Mouse (Mus musculus): ENCODE measurements around the gene Zfp362.
A peak's percentile ranks its signal among the peaks of the same experiment; 100 is the strongest.

The Zfp362 gene

DNA sequence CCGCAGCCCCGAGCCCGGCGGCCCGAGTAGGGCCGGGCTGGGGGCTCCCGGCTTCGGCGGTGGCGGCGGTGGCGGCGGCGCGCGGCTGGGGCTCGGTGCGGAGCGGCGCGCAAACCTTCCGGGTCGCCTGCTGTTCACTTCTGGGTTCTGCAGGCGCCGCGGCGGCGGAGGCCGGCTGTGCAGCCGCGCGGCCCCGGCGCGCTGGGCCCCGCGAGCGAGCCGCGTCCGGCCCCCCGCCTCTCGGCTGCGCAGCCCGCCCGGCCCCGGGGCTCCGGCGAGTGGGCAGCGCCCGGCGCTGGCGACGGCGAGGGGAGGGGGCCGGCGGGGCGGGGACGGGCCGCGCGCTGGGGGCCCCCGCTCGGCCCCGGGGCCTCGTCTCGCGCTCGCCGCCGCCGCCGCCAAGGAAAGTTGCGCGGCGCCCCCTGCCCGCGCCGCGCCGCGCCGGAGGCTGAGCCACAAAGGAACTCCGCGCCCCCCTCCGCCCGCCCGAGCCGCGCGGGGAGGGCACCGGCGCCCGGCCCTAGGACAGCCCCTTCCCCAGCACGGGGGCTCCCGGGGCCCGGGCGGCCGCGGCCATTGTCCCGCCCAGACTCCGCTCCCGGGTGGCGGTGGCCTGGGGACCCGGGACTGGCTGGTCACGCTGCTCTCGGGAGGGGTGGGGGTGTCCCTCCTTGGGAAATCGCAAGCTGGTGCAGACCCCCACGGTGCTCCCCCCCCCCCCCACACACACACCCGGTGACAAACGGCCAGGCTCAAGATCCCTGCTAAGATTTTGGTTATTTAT, at the start of gene Zfp362:
TSS of gene Zfp362 (minus strand) at position 3 of the 784 bp plus-strand sequence.
- no peak for DNase-seq (ENCODE audit: low spot score in 2 of 2)

GRCm38 (mm10) chr4:128855613-128856040, 49.8 kb upstream of the Zfp362 start:
- DNase-seq (ENCODE audit: low spot score in 2 of 2), result no peak

- no peak for DNase-seq (ENCODE audit: low spot score in 2 of 2)
These were observed 47.3 kb upstream of the Zfp362 start for GRCm38 (mm10) chr4:128853117-128853516.

- DNase-seq (ENCODE audit: low spot score in 2 of 2), result no peak
These were observed 46.5 kb upstream of the Zfp362 start for GRCm38 (mm10) chr4:128852266-128852887.

DNA sequence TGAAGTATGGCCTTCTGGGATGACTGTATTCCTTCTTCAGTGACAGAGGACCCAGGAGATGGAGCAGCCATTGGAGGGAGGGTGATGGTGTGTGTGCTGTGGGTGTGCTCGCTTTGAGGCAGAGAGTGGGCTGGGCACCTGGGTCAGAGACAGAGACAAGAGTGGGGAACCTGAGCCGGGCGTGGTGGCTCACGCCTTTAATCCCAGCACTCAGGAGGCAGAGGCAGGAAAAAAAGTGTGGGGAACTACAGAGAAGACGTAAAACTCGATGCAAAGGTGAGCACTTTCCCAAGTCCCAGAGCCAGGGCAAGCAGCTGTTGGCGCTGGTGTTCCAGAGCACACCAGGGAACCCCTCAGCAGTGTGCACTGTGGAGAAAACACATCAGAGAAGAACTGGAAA, 43.8 kb upstream of the Zfp362 start:
- no peak for DNase-seq (ENCODE audit: low spot score in 2 of 2)

DNA sequence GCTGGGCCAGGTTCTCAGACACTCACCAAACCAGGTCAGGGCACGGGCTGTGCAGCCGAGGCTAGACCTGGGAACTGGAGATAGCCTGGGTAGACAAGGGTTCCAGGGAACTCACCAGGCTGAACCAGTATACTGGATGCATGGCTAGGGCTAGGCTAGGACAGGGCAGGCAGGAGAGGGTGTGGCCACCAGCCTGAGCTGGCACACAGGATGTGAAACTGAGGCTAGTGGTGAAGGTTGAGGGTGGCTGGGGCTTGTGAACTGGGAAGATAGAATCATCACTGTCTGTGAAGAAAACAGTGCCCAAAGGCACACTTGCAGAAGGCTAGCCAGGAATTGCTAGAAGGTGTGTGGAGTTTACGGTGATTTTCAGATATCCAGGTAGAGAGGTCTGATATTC, 43.1 kb upstream of the Zfp362 start:
- DNase-seq (ENCODE audit: low spot score in 2 of 2), result no peak

- DNase-seq (ENCODE audit: low spot score in 2 of 2), result no peak
These were observed 39.6 kb upstream of the Zfp362 start for GRCm38 (mm10) chr4:128845367-128845973.

- no peak for DNase-seq (ENCODE audit: low spot score in 2 of 2)
These were observed 38.7 kb upstream of the Zfp362 start for GRCm38 (mm10) chr4:128844566-128844965.

DNA sequence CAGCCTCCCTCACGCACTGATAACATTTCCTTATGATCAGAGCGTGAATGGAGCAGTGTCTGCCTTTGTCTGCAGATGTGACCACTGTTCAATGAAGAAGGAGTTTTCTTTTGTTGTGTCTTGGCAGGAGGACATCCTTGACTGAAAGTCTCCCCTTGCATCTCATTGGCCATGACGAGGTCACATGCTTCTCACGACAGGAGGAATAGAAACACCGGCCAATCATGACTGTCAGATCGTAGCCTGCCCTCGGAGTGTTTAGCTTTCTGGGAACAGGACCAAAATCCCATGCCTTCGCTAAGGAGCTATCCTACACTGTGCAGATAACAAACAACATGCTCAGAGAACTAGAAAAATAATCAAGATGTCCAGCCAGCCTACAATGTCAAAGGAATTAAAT, 35.4 kb upstream of the Zfp362 start:
- no peak for DNase-seq (ENCODE audit: low spot score in 2 of 2)

DNA sequence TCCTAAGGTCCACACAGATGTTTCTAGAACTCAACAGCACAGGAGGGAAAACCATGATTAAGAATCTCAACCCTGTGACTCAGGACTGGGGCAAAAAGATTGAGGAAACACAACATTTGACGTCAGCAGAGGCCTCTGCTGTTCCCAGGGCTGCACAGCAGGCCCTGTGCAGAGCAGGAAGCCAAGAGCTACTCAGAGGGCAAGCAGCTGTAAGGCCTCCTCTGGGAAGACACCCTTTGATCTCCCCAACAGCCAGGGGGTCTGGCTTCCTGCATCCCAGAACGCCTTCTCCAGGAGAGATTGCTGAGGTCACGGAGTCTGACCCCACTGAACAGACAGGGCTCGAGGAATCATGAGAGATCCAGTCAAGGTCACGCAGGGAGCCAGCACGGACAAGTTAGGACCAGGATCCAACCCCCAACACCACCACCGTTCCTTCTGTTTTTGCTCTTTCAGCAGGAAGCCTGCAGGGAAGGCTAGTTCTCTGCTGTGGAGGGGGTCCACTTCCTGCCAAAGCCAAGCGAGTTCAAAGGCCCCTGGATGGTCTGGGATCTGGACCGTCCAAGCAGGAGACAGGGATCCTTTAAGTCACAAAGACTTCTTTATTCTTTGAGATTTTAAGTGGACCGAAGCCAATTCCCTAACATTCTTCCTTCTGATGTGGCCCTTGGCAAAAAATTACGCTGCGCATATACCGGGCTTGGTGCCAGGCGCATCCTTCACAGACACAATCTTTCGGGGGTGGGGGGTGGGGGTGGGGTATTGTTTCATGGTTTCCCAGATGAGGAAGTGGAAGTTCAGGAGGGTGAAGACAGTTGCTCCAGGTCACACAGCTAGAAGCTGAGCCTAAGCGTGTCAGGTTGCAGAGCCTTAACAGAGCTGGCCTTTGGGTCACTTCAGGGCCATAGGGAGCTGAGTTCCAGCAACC, 34.2 kb upstream of the Zfp362 start:
- no peak for DNase-seq (ENCODE audit: low spot score in 2 of 2)

DNA sequence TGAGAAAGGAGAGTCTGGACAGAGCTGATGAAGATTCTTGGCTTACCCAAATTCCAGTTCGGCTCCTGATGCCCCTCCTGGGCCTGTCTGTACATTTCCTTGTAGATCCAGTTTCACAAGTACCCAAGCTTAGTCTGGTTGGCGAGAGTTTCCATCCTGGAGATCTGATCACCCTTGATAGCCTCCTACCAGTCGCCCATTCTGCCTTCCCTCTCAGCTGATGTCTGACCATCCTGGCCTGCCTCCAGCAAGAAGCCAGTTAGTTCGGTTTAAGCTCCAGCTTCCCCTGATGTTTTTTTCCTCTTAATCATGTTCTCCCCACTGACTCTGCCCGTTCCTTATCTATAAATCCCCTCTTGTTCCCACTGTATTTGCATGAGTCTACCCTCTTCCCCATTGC, 32.4 kb upstream of the Zfp362 start:
- no peak for DNase-seq (ENCODE audit: low spot score in 2 of 2)

- DNase-seq (ENCODE audit: low spot score in 2 of 2), result no peak
These were observed 18.3 kb upstream of the Zfp362 start for GRCm38 (mm10) chr4:128824131-128824530.

DNA sequence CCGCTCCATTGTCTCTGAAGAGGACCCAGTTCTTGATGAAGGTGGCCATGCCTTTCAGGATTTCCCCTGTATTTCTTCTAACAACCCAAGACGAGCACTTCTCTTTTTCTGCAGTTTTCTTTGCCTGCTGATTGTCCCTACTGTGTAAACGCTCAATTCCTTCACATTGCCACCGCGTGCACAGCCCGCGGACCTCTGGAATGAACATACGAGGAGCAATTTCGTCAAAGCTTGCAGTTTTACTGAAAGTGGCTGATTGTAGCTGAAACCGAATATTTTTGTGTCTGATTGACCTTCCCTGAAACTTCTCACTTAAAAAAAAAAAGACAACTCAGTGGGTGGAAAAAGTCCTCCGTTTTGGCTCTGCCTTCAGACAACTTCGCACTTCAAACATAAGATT, 14.7 kb upstream of the Zfp362 start:
- DNase-seq (ENCODE audit: low spot score in 2 of 2), result no peak

DNA sequence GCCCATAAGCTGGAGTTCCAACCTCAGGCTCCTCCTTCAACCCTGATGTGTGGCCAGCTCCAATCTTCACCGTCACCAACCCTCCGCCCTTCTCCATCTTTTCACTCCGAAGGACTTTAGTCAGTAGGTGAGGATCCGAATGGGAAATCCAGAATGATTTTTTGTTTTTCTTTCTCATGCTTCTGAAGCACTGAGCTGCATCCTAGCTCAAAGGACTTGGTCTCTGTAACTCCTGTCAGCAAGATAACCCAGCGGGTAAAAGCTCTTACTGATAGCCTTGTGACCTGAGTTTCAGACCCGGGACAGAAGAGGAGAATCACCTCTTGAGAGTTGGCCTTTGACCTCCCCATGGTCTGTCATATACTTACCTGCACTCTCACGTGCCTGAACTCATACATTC, 11.2 kb upstream of the Zfp362 start:
- no peak for DNase-seq (ENCODE audit: low spot score in 2 of 2)

DNA sequence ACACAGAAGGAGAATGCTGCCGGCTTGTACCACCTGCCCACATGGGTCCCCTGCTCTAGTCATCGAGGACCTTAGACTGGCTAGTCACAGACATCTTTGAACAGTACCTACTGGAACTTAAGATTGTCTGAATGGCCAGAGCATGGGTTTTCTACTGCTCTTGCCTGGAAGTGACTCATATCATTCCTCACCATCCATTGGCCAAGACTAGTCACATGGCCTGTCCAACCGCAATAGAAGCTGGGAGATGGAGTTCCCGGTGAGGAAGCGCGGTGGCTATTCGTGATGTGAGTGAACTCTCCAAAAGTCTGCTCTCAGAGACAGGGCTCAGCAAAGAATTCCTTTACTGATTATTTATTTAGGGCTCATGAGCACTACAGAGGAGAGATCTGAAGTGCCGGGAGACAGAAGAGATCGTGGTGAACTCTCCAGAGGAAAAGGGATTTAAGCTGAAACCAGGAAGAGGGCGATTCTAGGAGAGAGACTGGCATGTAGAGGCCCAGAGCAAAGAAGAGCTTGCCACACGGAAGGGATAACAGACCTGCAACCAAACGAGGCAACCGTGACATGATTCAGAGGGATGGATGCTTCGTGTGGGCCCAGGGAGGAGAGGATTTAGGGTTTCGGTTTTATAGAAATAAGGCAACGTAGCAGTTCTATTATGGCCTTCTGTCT, 5.7 kb upstream of the Zfp362 start:
- DNase-seq (ENCODE audit: low spot score in 2 of 2), result peak; percentile 83 to 87

DNA sequence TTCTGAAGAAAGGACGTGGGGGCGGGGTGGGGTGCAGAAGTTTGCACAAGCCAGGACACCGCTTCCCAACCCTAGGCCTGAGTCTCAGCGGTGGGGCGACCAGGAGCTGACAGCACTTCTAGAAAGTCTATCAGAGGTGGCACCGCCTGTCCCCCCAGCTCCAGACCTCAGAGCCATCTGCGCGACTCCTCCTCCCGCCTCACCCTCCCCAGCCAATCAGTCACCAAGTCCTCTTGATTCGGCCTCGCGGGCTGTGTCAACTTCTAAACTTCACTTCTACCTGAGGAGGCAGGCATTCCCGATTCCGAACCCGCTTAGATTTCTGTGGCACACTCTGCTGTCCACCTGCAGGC, 958 bp upstream of the Zfp362 start:
- DNase-seq (ENCODE audit: low spot score in 2 of 2), result no peak

- no peak for DNase-seq (ENCODE audit: low spot score in 2 of 2)
These were observed 449 bp downstream of the Zfp362 start for GRCm38 (mm10) chr4:128805150-128806042.

DNA sequence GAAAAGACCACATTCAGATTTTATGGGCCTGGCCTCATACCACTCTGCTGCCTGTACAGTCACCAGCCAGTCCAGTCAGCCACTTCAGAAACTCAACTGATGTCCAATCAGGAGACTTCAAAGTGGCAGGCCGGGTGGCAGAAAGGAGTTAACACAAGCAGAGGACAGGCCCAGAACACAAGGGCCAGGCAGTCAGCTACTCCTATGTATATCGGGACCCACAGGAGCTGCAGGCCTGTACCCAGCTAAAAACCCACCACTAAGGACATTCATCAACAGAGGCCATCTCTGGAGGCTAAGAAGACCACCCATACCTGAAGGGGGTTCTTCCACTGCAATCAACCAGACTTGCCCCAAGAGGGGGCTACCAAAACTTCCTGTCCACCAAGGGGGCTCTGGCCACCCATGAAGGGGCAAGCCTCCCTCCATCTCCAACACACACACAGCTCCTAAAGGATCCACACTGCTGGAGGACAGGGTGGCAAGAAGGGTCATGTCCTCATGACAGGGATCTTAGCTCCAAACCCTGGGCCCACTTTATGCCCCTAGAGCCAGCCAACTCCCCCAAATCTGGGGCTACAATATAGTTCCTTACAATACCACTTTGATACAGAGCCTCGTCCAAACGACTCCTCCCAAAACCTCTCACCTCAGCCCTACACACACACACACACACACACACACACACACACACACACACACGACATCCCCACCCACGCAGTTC, 1.3 kb downstream of the Zfp362 start:
- no peak for DNase-seq (ENCODE audit: low spot score in 2 of 2)

GRCm38 (mm10) chr4:128803569-128803968, 2.3 kb downstream of the Zfp362 start:
- no peak for DNase-seq (ENCODE audit: low spot score in 2 of 2)
